In the genomic region with DNA sequence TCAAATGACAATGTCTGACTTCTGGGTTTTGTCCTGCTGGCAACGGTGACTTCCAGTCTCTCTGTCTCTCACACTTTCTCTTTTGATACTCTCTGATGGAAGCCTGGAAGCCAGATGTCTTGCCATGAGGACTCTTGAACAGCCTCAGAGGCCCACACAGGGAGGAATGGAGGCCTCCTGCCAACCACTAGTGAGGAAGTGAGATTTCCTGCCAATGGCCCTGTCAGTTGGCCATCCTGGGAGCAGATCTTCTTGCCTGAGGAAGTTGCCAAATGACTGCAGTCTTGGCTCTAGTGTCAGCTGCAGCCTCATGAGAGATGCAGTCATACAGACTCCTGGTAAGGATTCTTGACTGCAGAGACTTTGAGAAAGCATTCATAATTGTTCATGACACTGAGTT, we compare ENCODE assay signal across 8 mouse cellular contexts.
DNase-seq lines count a peak whose midpoint lies in the region; ATAC-seq and TF ChIP-seq lines count a peak whose summit lies in the region.

No protein-coding gene starts in this region.

- DNase-seq in heart, adult 18-20 months, result peak; percentile 76 to 88
- DNase-seq in urinary bladder, postnatal 25 days (ENCODE audit: low spot score), result peak; percentile 3
- DNase-seq in urinary bladder, adult 2 months (ENCODE audit: low spot score), result no peak
- peak; percentile 71 to 78 for DNase-seq in gastrocnemius, postnatal 36 days
- peak; percentile 55 for DNase-seq in lung, postnatal 0 days (ENCODE audit: low spot score)
- no peak for DNase-seq in embryo, embryonic 10 days (ENCODE audit: low spot score)

- no peak for TF ChIP-seq CTCF in lung, postnatal 0 days (IDR thresholded peaks at IDR 0.05)

- H3K36me3 ChIP-seq in heart, embryonic 12.5 days, result no peaks in the 10 kb centered on the region
- no peaks in the 10 kb centered on the region for H3K36me3 ChIP-seq in lung, postnatal 0 days (ENCODE audit: insufficient read depth, low read length)
- H3K36me3 ChIP-seq in midbrain, embryonic 15.5 days (replicated peaks), result no peaks in the 10 kb centered on the region

- no peak for TF ChIP-seq EP300 in lung, postnatal 0 days (IDR thresholded peaks at IDR 0.05)

- no peak for ATAC-seq in heart, embryonic 12.5 days (ENCODE audit: insufficient number of reproducible peaks, low FRiP score)
- ATAC-seq in lung, postnatal 0 days, result peak; percentile 52; the same call in 1 of the 2 replicates
- ATAC-seq in midbrain, embryonic 15.5 days (replicated peaks), result no peak

- H3K4me1 ChIP-seq in heart, embryonic 12.5 days (replicated peaks), result no peaks in the 10 kb centered on the region
- peaks cover 3% of the 10 kb centered on the region; the same call in 1 of the 2 replicates for H3K4me1 ChIP-seq in lung, postnatal 0 days (ENCODE audit: insufficient read depth, low read depth, low read length)
- H3K4me1 ChIP-seq in midbrain, embryonic 15.5 days, result no peaks in the 10 kb centered on the region

- WGBS in heart, embryonic 12.5 days, result 72% methylated on average over 1 of the region's 1 CpGs
- 39% methylated on average over 1 of the region's 1 CpGs for WGBS in lung, postnatal 0 days
- 74% methylated on average over 1 of the region's 1 CpGs for WGBS in midbrain, embryonic 15.5 days

- H3K9ac ChIP-seq in heart, embryonic 12.5 days, result no peak overlapping the region
- no peak overlapping the region for H3K9ac ChIP-seq in lung, postnatal 0 days (replicated peaks; ENCODE audit: low read depth)
- no peak overlapping the region for H3K9ac ChIP-seq in midbrain, embryonic 15.5 days

- no peak overlapping the region for H3K4me3 ChIP-seq in heart, embryonic 12.5 days
- no peak overlapping the region for H3K4me3 ChIP-seq in lung, postnatal 0 days (ENCODE audit: low read depth, low read length)
- H3K4me3 ChIP-seq in midbrain, embryonic 15.5 days, result no peak overlapping the region

- H3K4me2 ChIP-seq in heart, embryonic 12.5 days, result no peak overlapping the region
- no peak overlapping the region for H3K4me2 ChIP-seq in lung, postnatal 0 days (replicated peaks; ENCODE audit: low read depth, low read length)
- H3K4me2 ChIP-seq in midbrain, embryonic 15.5 days, result no peak overlapping the region

- H3K9me3 ChIP-seq in heart, embryonic 12.5 days (replicated peaks), result no peaks in the 10 kb centered on the region
- no peaks in the 10 kb centered on the region for H3K9me3 ChIP-seq in lung, postnatal 0 days (ENCODE audit: low read length)
- H3K9me3 ChIP-seq in midbrain, embryonic 15.5 days, result no peaks in the 10 kb centered on the region

- no peaks in the 10 kb centered on the region for H3K27me3 ChIP-seq in heart, embryonic 12.5 days (replicated peaks)
- no peaks in the 10 kb centered on the region for H3K27me3 ChIP-seq in lung, postnatal 0 days (replicated peaks; ENCODE audit: insufficient read depth, low read length)
- no peaks in the 10 kb centered on the region for H3K27me3 ChIP-seq in midbrain, embryonic 15.5 days (replicated peaks)

- intact Hi-C loops in gastrocnemius, postnatal 36 days (cut with DNase I), result no loop called here

- H3K27ac ChIP-seq in heart, embryonic 12.5 days (ENCODE audit: poor library complexity, severe bottlenecking), result no peak overlapping the region
- H3K27ac ChIP-seq in lung, postnatal 0 days (ENCODE audit: low read length), result no peak overlapping the region
- H3K27ac ChIP-seq in midbrain, embryonic 15.5 days, result no peak overlapping the region

Comparison
In these comparisons a context has a peak if more than half of its experiments do, and no peak if none do; other contexts are left out.
1. DNase-seq: peak in heart, adult 18-20 months (2 of 2), urinary bladder, postnatal 25 days (single experiment), gastrocnemius, postnatal 36 days (2 of 2) and lung, postnatal 0 days (single experiment); none in urinary bladder, adult 2 months (single experiment) and embryo, embryonic 10 days (single experiment).